Mouse (Mus musculus): ENCODE measurements around the gene Map2k6.

Map2k6 gene

GRCm38 (mm10) chr11:110482649-110483048 is 83.7 kb downstream of the Map2k6 start:
- in situ Hi-C loops (cut with MboI, MseI), result loop anchor here (5.0 kb wide), 1 partner anchor 115 kb away; no protein-coding TSS in a partner anchor

GRCm38 (mm10) chr11:110483165-110483564 is 84.2 kb downstream of the Map2k6 start:
- in situ Hi-C loops (cut with MboI, MseI), result loop anchor here (5.0 kb wide), 1 partner anchor 116 kb away; no protein-coding TSS in a partner anchor

GRCm38 (mm10) chr11:110484426-110484825 is 85.5 kb downstream of the Map2k6 start:
- in situ Hi-C loops (cut with MboI, MseI), result loop anchor here (5.0 kb wide), 1 partner anchor 117 kb away; no protein-coding TSS in a partner anchor

- in situ Hi-C loops (cut with MboI, MseI), result no loop called here
Observed at GRCm38 (mm10) chr11:110485081-110485480, 86.2 kb downstream of the Map2k6 start.

GRCm38 (mm10) chr11:110487796-110488195 is 88.9 kb downstream of the Map2k6 start:
- in situ Hi-C loops (cut with MboI, MseI), result no loop called here

- in situ Hi-C loops (cut with MboI, MseI), result no loop called here
Observed at GRCm38 (mm10) chr11:110488301-110488700, 89.4 kb downstream of the Map2k6 start.

GRCm38 (mm10) chr11:110495323-110496060 is 96.6 kb downstream of the Map2k6 start:
- in situ Hi-C loops (cut with MboI, MseI), result no loop called here

- in situ Hi-C loops (cut with MboI, MseI), result no loop called here
Observed at GRCm38 (mm10) chr11:110496061-110496446, 97.1 kb downstream of the Map2k6 start.

- in situ Hi-C loops (cut with MboI, MseI), result no loop called here
Observed at GRCm38 (mm10) chr11:110497743-110498142, 98.8 kb downstream of the Map2k6 start.

- in situ Hi-C loops (cut with MboI, MseI), result no loop called here
Observed at GRCm38 (mm10) chr11:110498651-110499213, 99.8 kb downstream of the Map2k6 start.

GRCm38 (mm10) chr11:110502937-110503670 is 104.2 kb downstream of the Map2k6 start:
- in situ Hi-C loops (cut with MboI, MseI), result no loop called here

GRCm38 (mm10) chr11:110511466-110511865 is 112.5 kb downstream of the Map2k6 start:
- in situ Hi-C loops (cut with MboI, MseI), result no loop called here

GRCm38 (mm10) chr11:110518648-110519047 is 119.7 kb downstream of the Map2k6 start:
- in situ Hi-C loops (cut with MboI, MseI), result no loop called here

- in situ Hi-C loops (cut with MboI, MseI), result no loop called here
Observed at GRCm38 (mm10) chr11:110522906-110523305, 124.0 kb downstream of the Map2k6 start.

- in situ Hi-C loops (cut with MboI, MseI), result loop anchor here (25.0 kb wide), 1 partner anchor 511 kb away; no protein-coding TSS in a partner anchor
Observed at GRCm38 (mm10) chr11:110526156-110526555, 127.2 kb downstream of the Map2k6 start.

- in situ Hi-C loops (cut with MboI, MseI), result loop anchor here (25.0 kb wide), 1 partner anchor 506 kb away; no protein-coding TSS in a partner anchor
Observed at GRCm38 (mm10) chr11:110531087-110531486, 132.2 kb downstream of the Map2k6 start.

- in situ Hi-C loops (cut with MboI, MseI), result loop anchor here (25.0 kb wide), 1 partner anchor 502 kb away; no protein-coding TSS in a partner anchor
Observed at GRCm38 (mm10) chr11:110534856-110535255, 135.9 kb downstream of the Map2k6 start.

GRCm38 (mm10) chr11:110536533-110536932 is 137.6 kb downstream of the Map2k6 start:
- in situ Hi-C loops (cut with MboI, MseI), result loop anchor here (25.0 kb wide), 1 partner anchor 501 kb away; no protein-coding TSS in a partner anchor

GRCm38 (mm10) chr11:110537602-110538001 is 138.7 kb downstream of the Map2k6 start:
- in situ Hi-C loops (cut with MboI, MseI), result loop anchor here (25.0 kb wide), 1 partner anchor 500 kb away; no protein-coding TSS in a partner anchor

GRCm38 (mm10) chr11:110538206-110538605 is 139.3 kb downstream of the Map2k6 start:
- in situ Hi-C loops (cut with MboI, MseI), result loop anchor here (25.0 kb wide), 1 partner anchor 499 kb away; no protein-coding TSS in a partner anchor

- in situ Hi-C loops (cut with MboI, MseI), result loop anchor here (10.0 to 25.0 kb wide), 2 partner anchors 495 to 903 kb away; no protein-coding TSS in a partner anchor
Observed at GRCm38 (mm10) chr11:110541933-110542332, 143.0 kb downstream of the Map2k6 start.
